Mouse (Mus musculus) bone marrow, adult 2 months (tissue): Measurements from ENCODE around the gene Btn1a1.

Experiments used
- CTCF ChIP-seq: fragments of 200-500 bp; IDR thresholded peaks from 2 replicates; pipeline ENCODE4 v1.5.1; 2011; ENCODE audit warnings: low read length, control low read depth; ENCODE audit not compliant: control insufficient read depth, insufficient read depth
- POLR2A ChIP-seq: fragments of 200-500 bp; IDR thresholded peaks from 2 replicates; pipeline ENCODE4 v1.6.1; 2011; ENCODE audit warnings: low read depth, mild to moderate bottlenecking, control low read depth, low read length, borderline replicate concordance; ENCODE audit not compliant: control insufficient read depth

- no peak for TF ChIP-seq POLR2A
- 0 out of 2 replicates have a peak, but pooled peaks have one; percentile 4 for TF ChIP-seq CTCF
These were observed 12.3 kb downstream of the Btn1a1 start for GRCm38 (mm10) chr13:23453362-23453862.
